Mouse (Mus musculus): ENCODE measurements around the gene Mapk10. TPM values are rescaled to one million over a fixed set of nuclear protein-coding genes. Genes with fewer than 3 reads are reported as not detected.
"Not testable (repeated sequence)": the region's sequence is repeated elsewhere in the genome, so short reads cannot be mapped to it uniquely, and the experiment has no call there.

Gene Mapk10
- polyA plus RNA-seq, 1 experiment from 2014 or later = 4.1 TPM

DNA sequence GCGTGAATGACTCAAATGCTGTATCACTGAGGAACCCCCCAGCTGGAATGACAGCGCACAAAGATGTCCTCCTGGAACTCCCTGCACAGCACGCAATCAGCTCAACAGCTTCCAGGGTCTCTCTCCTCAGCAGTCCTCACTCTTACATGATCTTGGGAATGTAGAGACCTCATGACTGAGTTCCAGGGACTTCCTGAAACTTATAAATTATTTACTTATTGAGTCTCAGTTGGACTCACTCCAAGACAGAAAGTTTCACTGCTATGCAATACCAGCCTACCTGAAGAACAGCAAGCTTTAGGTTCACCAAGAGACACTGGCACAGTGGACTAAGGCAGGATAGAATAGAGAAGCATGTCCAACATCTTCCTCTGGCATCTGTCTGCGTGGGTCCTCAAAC, 312.8 kb downstream of the Mapk10 start:
- WGBS = 87% methylated on average over 4 of the region's 4 CpGs
- Histone ChIP-seq H3K9ac (ENCODE audit: low read length) (no peak overlapping the region), H3K9me3 (ENCODE audit: control insufficient read depth, low read length) (no peaks in the 10 kb centered on the region), H3K4me1 (ENCODE audit: control insufficient read depth in 2 of 2, insufficient read depth in 2 of 2, low read length in 2 of 2) (no peaks in the 10 kb centered on the region), H3K27me3 (ENCODE audit: control insufficient read depth, insufficient read depth, low read length) (no peaks in the 10 kb centered on the region), H3K4me3 (ENCODE audit: control insufficient read depth in 1 of 2, insufficient read depth in 1 of 2, low read depth in 1 of 2, low read length in 2 of 2) (no peak overlapping the region), H3K27ac (replicated peaks in 1 of 2; ENCODE audit: control insufficient read depth in 1 of 2, insufficient read depth in 1 of 2, low read depth in 2 of 2, low read length in 2 of 2) (no peak overlapping the region), H3K36me3 (ENCODE audit: control insufficient read depth, insufficient read depth, low read length) (0 out of 2 replicates have a peak, but pooled peaks cover 2% of the 10 kb centered on the region), H3K4me2 (ENCODE audit: low read length) (no peak overlapping the region)
- no peak for ATAC-seq (ENCODE audit: insufficient number of reproducible peaks, insufficient read depth, low FRiP score, low read depth)

DNA sequence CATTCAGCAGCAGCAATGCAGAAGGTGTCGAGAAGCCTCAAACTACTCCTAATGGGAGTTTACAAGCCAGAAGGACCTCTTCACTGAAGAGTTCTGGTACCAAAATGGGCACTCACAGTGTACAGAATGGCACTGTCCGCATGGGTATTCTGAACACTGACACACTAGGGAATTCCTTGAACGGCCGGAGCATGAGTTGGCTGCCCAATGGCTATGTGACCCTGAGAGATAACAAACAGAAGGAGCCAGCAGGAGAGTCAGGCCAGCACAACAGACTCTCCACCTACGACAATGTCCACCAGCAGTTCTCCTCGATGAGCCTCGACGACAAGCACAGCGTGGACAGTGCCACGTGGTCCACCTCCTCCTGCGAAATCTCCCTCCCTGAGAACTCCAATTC, 318.9 kb downstream of the Mapk10 start:
- no peak for ATAC-seq (ENCODE audit: insufficient number of reproducible peaks, insufficient read depth, low FRiP score, low read depth)
- H3K27me3 ChIP-seq (ENCODE audit: control insufficient read depth, insufficient read depth, low read length) = no peaks in the 10 kb centered on the region
- H3K9ac ChIP-seq (ENCODE audit: low read length) = no peak overlapping the region
- WGBS = 89% methylated on average over 11 of the region's 11 CpGs
- H3K4me3 ChIP-seq (ENCODE audit: control insufficient read depth in 1 of 2, insufficient read depth in 1 of 2, low read depth in 1 of 2, low read length in 2 of 2) = no peak overlapping the region
- no peak overlapping the region for H3K4me2 ChIP-seq (ENCODE audit: low read length)
- H3K36me3 ChIP-seq (ENCODE audit: control insufficient read depth, insufficient read depth, low read length) = peaks cover 11% of the 10 kb centered on the region; the same call in 1 of the 2 replicates
- H3K9me3 ChIP-seq (ENCODE audit: control insufficient read depth, low read length) = no peaks in the 10 kb centered on the region
- no peak overlapping the region for H3K27ac ChIP-seq (replicated peaks in 1 of 2; ENCODE audit: control insufficient read depth in 1 of 2, insufficient read depth in 1 of 2, low read depth in 2 of 2, low read length in 2 of 2)
- H3K4me1 ChIP-seq (ENCODE audit: control insufficient read depth in 2 of 2, insufficient read depth in 2 of 2, low read length in 2 of 2) = no peaks in the 10 kb centered on the region

DNA sequence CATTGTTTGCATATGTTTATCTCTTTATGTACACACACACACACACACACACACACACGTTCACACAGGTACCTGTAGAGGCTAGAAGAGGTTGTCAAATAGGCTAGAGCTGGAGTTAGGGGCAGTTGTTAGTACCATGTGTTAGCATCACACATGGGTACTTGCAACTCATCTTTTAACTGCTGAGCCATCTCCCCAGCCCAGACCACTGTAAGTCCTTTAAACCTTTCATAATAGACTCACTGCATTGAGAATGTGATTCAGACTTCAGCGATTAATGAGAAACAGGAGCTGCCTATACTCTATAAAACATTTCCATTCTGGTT, 322.0 kb downstream of the Mapk10 start:
- WGBS = 83% methylated on average over 2 of the region's 2 CpGs

DNA sequence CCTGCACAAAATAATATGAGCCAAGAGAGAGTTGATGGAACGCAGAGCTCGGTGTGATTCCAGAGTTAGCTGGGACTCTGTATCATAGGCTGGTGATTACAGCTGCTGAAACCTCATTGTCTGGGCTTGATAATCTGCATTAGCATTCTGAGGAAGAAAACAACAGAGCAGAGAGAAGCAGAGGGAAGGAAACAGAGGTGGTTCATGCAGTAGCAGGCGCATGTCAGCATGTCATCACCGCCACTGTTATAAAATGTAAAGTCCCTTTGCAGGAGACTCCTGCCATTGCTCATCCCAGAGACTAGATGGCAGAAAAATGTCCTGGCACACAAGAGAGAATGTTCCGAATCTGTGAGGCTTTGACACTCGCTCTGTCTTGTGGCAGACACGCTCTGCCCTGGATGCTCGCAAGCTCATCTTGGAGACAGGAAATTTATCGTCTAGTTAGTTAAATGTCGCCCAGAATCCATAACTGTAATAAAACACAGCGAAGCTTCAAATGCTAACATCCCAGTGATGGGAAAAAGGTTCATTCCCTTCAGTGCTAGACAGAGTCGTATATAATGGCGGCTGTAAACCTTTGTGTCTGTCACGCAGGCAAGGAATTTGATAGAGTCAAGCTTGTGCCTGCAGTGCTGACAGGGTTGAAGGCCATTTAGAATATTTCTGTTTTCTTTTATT, 322.5 kb downstream of the Mapk10 start:
- H3K27me3 ChIP-seq (ENCODE audit: control insufficient read depth, insufficient read depth, low read length) = no peaks in the 10 kb centered on the region
- no peak overlapping the region for H3K9ac ChIP-seq (ENCODE audit: low read length)
- peaks cover 10% of the 10 kb centered on the region; the same call in 1 of the 2 replicates for H3K36me3 ChIP-seq (ENCODE audit: control insufficient read depth, insufficient read depth, low read length)
- no peak overlapping the region for H3K4me2 ChIP-seq (ENCODE audit: low read length)
- 85% methylated on average over 14 of the region's 14 CpGs for WGBS
- H3K4me1 ChIP-seq (ENCODE audit: control insufficient read depth in 2 of 2, insufficient read depth in 2 of 2, low read length in 2 of 2) = no peaks in the 10 kb centered on the region
- no peak overlapping the region for H3K27ac ChIP-seq (replicated peaks in 1 of 2; ENCODE audit: control insufficient read depth in 1 of 2, insufficient read depth in 1 of 2, low read depth in 2 of 2, low read length in 2 of 2)
- no peak overlapping the region for H3K4me3 ChIP-seq (ENCODE audit: control insufficient read depth in 1 of 2, insufficient read depth in 1 of 2, low read depth in 1 of 2, low read length in 2 of 2)
- ATAC-seq (ENCODE audit: insufficient number of reproducible peaks, insufficient read depth, low FRiP score, low read depth) = no peak
- H3K9me3 ChIP-seq (ENCODE audit: control insufficient read depth, low read length) = no peaks in the 10 kb centered on the region

More for the DNA sequence above, 322.0 kb downstream of the Mapk10 start:
- peaks cover 10% of the 10 kb centered on the region; the same call in 1 of the 2 replicates for H3K36me3 ChIP-seq (ENCODE audit: control insufficient read depth, insufficient read depth, low read length)
- no peak overlapping the region for H3K4me2 ChIP-seq (ENCODE audit: low read length)
- no peak overlapping the region for H3K4me3 ChIP-seq (ENCODE audit: control insufficient read depth in 1 of 2, insufficient read depth in 1 of 2, low read depth in 1 of 2, low read length in 2 of 2)
- no peaks in the 10 kb centered on the region for H3K9me3 ChIP-seq (ENCODE audit: control insufficient read depth, low read length)
- H3K27ac ChIP-seq (replicated peaks in 1 of 2; ENCODE audit: control insufficient read depth in 1 of 2, insufficient read depth in 1 of 2, low read depth in 2 of 2, low read length in 2 of 2) = no peak overlapping the region
- ATAC-seq (ENCODE audit: insufficient number of reproducible peaks, insufficient read depth, low FRiP score, low read depth) = no peak
- no peaks in the 10 kb centered on the region for H3K4me1 ChIP-seq (ENCODE audit: control insufficient read depth in 2 of 2, insufficient read depth in 2 of 2, low read length in 2 of 2)
- H3K27me3 ChIP-seq (ENCODE audit: control insufficient read depth, insufficient read depth, low read length) = no peaks in the 10 kb centered on the region
- H3K9ac ChIP-seq (ENCODE audit: low read length) = no peak overlapping the region

DNA sequence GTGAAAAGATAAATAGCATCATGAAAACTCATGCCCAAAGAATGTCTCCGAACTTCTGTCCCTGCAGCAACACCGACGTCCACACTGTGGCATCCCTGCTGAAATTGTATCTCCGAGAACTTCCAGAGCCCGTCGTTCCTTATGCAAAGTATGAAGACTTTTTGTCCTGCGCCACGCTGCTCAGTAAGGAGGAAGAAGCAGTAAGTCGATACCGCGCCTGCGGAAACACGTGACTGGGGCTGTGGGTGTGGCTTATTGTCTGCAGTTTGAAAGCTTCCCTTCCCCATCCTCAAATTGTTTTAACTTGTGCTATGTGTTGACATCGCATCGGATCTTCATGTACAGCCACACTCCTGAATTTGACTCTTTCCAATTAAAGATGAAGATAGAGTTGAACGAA, 335.5 kb downstream of the Mapk10 start:
- H3K4me2 ChIP-seq (ENCODE audit: low read length) = peak overlapping the region; percentile 44
- H3K4me1 ChIP-seq (ENCODE audit: control insufficient read depth in 2 of 2, insufficient read depth in 2 of 2, low read length in 2 of 2) = no peaks in the 10 kb centered on the region
- H3K27me3 ChIP-seq (ENCODE audit: control insufficient read depth, insufficient read depth, low read length) = no peaks in the 10 kb centered on the region
- H3K9ac ChIP-seq (ENCODE audit: low read length) = no peak overlapping the region; the same call in 1 of the 2 replicates
- 0 out of 2 replicates have a peak, but pooled peaks cover 3% of the 10 kb centered on the region for H3K36me3 ChIP-seq (ENCODE audit: control insufficient read depth, insufficient read depth, low read length)
- WGBS = 54% methylated on average over 16 of the region's 16 CpGs
- no peak for ATAC-seq (ENCODE audit: insufficient number of reproducible peaks, insufficient read depth, low FRiP score, low read depth)
- H3K9me3 ChIP-seq (ENCODE audit: control insufficient read depth, low read length) = no peaks in the 10 kb centered on the region
- H3K4me3 ChIP-seq (ENCODE audit: control insufficient read depth in 1 of 2, insufficient read depth in 1 of 2, low read depth in 1 of 2, low read length in 2 of 2) = no peak overlapping the region
- no peak overlapping the region for H3K27ac ChIP-seq (replicated peaks in 1 of 2; ENCODE audit: control insufficient read depth in 1 of 2, insufficient read depth in 1 of 2, low read depth in 2 of 2, low read length in 2 of 2)

DNA sequence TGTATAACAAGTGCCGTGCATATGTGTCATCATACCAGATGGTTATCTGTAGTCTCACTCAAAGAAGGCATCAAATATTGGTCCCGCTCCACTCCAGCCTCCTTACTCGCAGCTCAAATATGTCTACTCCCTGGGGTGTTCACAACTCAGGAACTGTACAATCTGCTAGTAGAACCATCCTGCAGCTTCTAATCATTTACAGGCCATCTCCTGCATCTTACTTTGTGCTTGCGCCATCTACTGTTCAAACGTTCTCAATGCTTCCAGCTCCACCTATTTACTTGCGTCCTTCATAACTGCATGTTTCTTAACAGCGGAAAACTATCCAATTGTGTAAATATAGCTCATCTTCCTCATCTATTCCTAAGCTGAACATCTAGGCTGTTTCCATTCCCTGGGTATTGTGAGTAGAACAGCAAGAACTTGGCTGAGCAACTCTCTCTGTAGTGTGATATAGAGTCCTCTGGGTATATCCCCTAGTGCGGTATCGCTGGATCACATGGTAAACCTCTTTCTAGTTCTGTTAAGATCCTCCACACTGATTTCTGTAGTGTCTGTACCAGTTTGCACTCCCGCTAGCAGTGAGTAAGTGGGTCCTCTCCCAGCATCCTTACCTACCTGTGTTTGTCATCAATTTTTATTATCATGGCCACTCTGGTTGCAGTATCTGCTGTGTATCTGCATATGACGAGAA, 336.4 kb downstream of the Mapk10 start:
- Histone ChIP-seq H3K4me3 (ENCODE audit: control insufficient read depth in 1 of 2, insufficient read depth in 1 of 2, low read depth in 1 of 2, low read length in 2 of 2) (no peak overlapping the region), H3K4me2 (ENCODE audit: low read length) (peak overlapping the region; percentile 44), H3K27ac (replicated peaks in 1 of 2; ENCODE audit: control insufficient read depth in 1 of 2, insufficient read depth in 1 of 2, low read depth in 2 of 2, low read length in 2 of 2) (no peak overlapping the region), H3K9ac (ENCODE audit: low read length) (no peak overlapping the region), H3K36me3 (ENCODE audit: control insufficient read depth, insufficient read depth, low read length) (no peaks in the 10 kb centered on the region), H3K9me3 (ENCODE audit: control insufficient read depth, low read length) (no peaks in the 10 kb centered on the region), H3K27me3 (ENCODE audit: control insufficient read depth, insufficient read depth, low read length) (no peaks in the 10 kb centered on the region), H3K4me1 (ENCODE audit: control insufficient read depth in 2 of 2, insufficient read depth in 2 of 2, low read length in 2 of 2) (no peaks in the 10 kb centered on the region)
- no peak for ATAC-seq (ENCODE audit: insufficient number of reproducible peaks, insufficient read depth, low FRiP score, low read depth)
- WGBS = 36% methylated on average over 11 of the region's 11 CpGs

DNA sequence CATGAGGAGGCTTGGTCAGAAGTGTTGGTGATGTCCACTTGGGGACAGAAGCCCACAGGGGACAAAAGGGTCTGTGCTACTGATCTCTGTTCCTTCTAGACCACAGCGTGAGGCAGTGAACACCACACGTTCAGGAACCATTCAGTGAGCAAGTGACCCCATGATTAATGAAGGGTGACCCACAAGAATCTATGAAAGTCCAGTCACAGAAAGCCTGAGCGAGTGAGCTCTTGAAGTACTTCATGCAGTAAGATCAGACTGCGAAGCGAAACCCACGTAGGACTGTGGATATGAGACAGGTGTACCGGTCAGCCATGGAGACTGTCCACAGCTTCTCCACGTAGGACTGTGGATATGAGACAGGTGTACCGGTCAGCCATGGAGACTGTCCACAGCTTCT, 338.1 kb downstream of the Mapk10 start:
- H3K9me3 ChIP-seq (ENCODE audit: control insufficient read depth, low read length); H3K9ac ChIP-seq (ENCODE audit: low read length); H3K27ac ChIP-seq (replicated peaks in 1 of 2; ENCODE audit: control insufficient read depth in 1 of 2, insufficient read depth in 1 of 2, low read depth in 2 of 2, low read length in 2 of 2); ATAC-seq (ENCODE audit: insufficient number of reproducible peaks, insufficient read depth, low FRiP score, low read depth); H3K4me1 ChIP-seq (ENCODE audit: control insufficient read depth in 2 of 2, insufficient read depth in 2 of 2, low read length in 2 of 2); H3K4me2 ChIP-seq (ENCODE audit: low read length); H3K4me3 ChIP-seq (ENCODE audit: control insufficient read depth in 1 of 2, insufficient read depth in 1 of 2, low read depth in 1 of 2, low read length in 2 of 2); H3K27me3 ChIP-seq (ENCODE audit: control insufficient read depth, insufficient read depth, low read length); H3K36me3 ChIP-seq (ENCODE audit: control insufficient read depth, insufficient read depth, low read length): not testable (repeated sequence)
- 91% methylated on average over 8 of the region's 9 CpGs for WGBS
